Mouse (Mus musculus): Measurements from ENCODE around the gene Bmp15.

Bmp15 gene

DNA sequence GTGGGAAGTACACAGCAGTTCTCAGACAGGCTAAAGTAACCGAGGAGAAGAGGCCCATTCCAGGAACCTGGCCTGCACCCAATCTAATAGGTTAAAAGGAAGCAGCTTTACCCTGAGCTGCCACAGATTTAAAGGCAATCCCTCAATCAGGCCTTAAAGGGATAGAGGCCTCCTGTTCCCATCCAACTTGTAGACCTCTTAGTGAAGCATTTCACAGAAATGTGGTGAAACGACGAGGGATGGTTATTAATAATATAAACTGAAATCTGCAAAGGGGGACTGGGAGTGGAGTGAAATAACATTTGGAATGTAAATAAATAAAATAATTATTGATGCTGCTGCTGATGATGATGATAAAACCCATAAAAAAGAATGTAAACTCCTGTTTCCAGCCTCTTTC, at the start of gene Bmp15:
TSS of gene Bmp15 (minus strand) at position 101 of the 400 bp plus-strand sequence.
- no peak for DNase-seq (ENCODE audit: extremely low read depth, low read depth, low spot score)

GRCm38 (mm10) chrX:6368822-6369221, 48.3 kb upstream of the Bmp15 start:
- no peak for DNase-seq (ENCODE audit: extremely low read depth, low read depth, low spot score)

- no peak for DNase-seq (ENCODE audit: extremely low read depth, low read depth, low spot score)
Observed at GRCm38 (mm10) chrX:6357503-6358114, 37.1 kb upstream of the Bmp15 start.

DNA sequence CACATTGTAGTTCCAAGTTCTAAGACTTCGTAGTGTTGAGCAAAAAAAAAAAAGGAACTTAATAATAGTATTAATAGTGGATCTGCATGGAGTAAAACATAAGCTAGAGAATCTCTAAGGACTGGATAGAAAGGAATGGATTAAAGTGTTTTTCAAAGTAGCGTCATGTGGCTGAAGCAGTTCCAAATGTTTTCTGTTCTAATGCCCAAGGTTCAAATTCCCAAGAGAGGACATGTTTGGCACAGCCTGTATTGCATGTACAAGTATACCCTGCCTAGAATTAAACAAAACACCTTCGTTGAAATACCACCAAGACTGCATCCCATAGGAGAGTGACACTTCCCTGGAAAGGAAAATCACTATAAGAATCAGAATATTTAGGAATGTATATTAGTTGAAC, 36.4 kb upstream of the Bmp15 start:
- no peak for DNase-seq (ENCODE audit: extremely low read depth, low read depth, low spot score)

DNA sequence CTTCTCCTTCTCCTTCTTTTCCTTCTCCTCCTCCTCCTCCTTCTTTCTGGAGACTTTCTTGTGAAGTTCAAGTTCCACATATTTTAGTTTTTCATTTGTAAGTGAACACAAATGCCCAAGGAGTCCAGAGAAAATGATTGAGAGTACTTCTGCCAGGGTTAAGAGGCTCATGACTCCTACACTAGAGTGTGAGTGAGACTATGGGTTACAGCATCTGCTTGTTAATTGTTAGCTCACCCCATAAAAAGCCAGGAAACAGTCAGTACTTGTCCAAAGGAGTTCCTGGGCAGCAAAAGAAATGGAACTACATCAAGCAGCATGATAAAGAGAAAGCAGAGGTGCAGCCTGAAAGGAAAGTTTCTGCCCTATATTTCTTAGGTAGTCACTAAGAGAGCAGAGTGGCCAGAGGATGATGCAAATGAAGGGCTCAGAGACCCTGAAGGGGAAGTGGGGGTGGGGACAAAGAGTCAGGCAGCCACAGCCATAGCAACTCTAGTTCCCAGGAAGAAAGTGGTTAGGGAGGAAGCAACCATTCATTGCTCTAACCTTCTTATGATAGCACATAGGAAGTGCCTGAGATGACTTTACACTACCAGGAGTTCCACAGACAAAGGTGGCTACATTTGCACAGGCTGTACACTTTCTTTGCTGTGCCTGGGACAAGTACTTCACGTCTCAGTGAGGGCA, 24.9 kb upstream of the Bmp15 start:
- no peak for DNase-seq (ENCODE audit: extremely low read depth, low read depth, low spot score)

DNA sequence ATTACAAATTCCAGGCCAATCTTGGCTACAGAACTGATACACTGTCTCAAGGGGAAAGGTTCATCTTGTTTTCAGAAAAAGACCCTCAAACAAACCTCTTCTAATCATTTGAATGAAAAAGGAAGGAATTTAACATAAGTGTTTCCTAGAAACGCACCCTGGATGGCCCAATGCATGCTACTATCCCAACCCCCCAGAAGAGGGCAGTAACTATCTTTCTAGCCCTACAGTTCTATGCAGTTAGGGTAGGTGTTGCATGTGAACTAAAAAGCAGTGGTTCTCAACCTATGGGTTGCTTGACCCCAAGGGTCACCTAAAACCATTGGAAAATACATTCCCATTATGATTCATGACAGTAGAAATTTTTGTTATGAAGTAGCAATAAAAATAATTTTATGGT, 3.5 kb upstream of the Bmp15 start:
- no peak for DNase-seq (ENCODE audit: extremely low read depth, low read depth, low spot score)

DNA sequence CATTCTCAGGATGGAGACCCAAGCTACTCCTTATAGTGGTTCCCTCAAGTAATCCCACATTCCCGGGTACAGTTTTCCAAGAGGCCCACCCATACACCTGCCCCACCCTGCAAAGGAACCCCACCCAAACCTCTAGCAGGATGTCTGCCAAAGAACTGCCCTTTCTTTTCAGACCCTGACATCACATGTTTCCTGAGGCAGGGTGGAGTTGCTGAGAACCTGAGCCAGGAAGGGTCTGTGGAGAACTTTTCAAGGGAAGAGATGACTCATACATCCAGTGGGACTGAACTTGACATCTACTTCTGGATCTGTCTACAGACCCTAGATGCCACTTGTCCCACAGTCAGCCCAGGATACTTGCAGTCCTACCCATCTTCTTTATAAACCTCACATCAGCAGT, 2.8 kb downstream of the Bmp15 start:
- DNase-seq (ENCODE audit: extremely low read depth, low read depth, low spot score), result no peak
